ENCODE assay signal across 8 mouse cellular contexts in the genomic region with DNA sequence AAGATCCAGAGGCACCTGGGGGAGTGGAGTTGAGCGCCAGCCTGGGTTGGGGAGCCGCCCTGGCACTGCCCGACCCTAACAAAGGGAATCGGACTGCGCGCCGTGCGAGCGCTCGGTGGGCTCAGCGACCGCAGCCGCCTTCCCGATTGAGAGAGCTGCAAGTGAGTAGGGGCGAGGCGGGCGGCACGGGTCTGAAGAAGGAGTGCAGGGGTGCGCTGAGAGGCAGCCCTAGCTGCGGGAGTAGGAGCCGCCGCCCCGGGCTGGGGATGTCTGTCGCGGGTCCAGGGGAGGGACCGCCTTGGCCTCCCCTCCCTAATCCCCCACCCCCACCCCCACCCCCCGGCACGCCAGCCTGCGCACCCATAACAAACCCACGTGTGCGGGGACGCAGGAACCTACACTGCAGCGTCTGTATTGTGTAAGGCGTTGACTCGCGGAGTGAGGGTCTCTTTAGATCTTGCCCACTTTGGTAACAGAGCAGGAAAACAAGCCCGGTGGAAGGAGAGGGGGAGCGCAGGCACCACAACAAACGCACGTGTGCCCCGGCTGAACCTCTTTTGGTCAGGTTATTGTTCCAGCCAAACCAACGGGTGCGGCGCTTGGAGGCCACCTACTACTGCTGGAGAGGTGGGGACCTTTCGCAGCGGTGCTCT. TPM values are rescaled to one million over a fixed set of nuclear protein-coding genes. Genes with fewer than 3 reads are reported as not detected.
A peak's percentile ranks its signal among the peaks of the same experiment; 100 is the strongest.
DNase-seq lines count a peak whose midpoint lies in the region; ATAC-seq and TF ChIP-seq lines count a peak whose summit lies in the region.

No protein-coding gene starts in this region.

- H3K36me3 ChIP-seq in intestine, embryonic 14.5 days (ENCODE audit: control insufficient read depth, insufficient read depth, low read length) = no peaks in the 10 kb centered on the region
- no peaks in the 10 kb centered on the region for H3K36me3 ChIP-seq in liver, embryonic 14.5 days (replicated peaks; ENCODE audit: control insufficient read depth, insufficient read depth, low read depth)
- H3K36me3 ChIP-seq in neural tube, embryonic 13.5 days = no peaks in the 10 kb centered on the region

- H3K27me3 ChIP-seq in intestine, embryonic 14.5 days (replicated peaks; ENCODE audit: control insufficient read depth, insufficient read depth, low read length) = no peaks in the 10 kb centered on the region
- H3K27me3 ChIP-seq in liver, embryonic 14.5 days (ENCODE audit: control insufficient read depth, insufficient read depth, low read length) = peaks cover 38% of the 10 kb centered on the region
- H3K27me3 ChIP-seq in neural tube, embryonic 13.5 days = no peaks in the 10 kb centered on the region

- ATAC-seq in intestine, embryonic 14.5 days (replicated peaks; ENCODE audit: low FRiP score, low TSS enrichment, low read depth) = peak; percentile 78
- ATAC-seq in liver, embryonic 14.5 days (ENCODE audit: insufficient read depth) = peak; percentile 8; the same call in 1 of the 2 replicates
- peak; percentile 87 for ATAC-seq in neural tube, embryonic 13.5 days (ENCODE audit: low read depth)

- TF ChIP-seq EP300 in liver, embryonic 14.5 days (IDR thresholded peaks at IDR 0.05; ENCODE audit: low read depth) = no peak

- H3K27ac ChIP-seq in intestine, embryonic 14.5 days (ENCODE audit: low read depth) = peak overlapping the region; percentile 88
- no peak overlapping the region for H3K27ac ChIP-seq in liver, embryonic 14.5 days
- peak overlapping the region; percentile 95 for H3K27ac ChIP-seq in neural tube, embryonic 13.5 days (replicated peaks)

- peak; percentile 40 for DNase-seq in ovary, adult 18-20 months (ENCODE audit: low spot score)
- DNase-seq in ovary, postnatal 10 days (ENCODE audit: low spot score) = no peak
- peak; percentile 39 for DNase-seq in brain, adult 2 months (ENCODE audit: low read depth, low spot score)
- peak; percentile 19 to 35 for DNase-seq in gastrocnemius, postnatal 36 days
- peak; percentile 75 for DNase-seq in intestine, embryonic 14.5 days (ENCODE audit: low spot score)
- DNase-seq in liver, embryonic 14.5 days (ENCODE audit: low read depth in 3 of 3, low spot score in 3 of 3) = no peak
- peak; percentile 84 for DNase-seq in thymus, postnatal 14 days

- H3K4me1 ChIP-seq in intestine, embryonic 14.5 days (replicated peaks; ENCODE audit: control insufficient read depth, insufficient read depth, low read length) = peaks cover 14% of the 10 kb centered on the region
- H3K4me1 ChIP-seq in liver, embryonic 14.5 days (replicated peaks; ENCODE audit: control insufficient read depth in 2 of 2, insufficient read depth in 2 of 2, low read length in 1 of 2) = peaks cover 0 to 5% of the 10 kb centered on the region in 2 experiments; a peak in 1 of 4 replicates
- H3K4me1 ChIP-seq in neural tube, embryonic 13.5 days (replicated peaks) = peaks cover 54% of the 10 kb centered on the region

- H3K9ac ChIP-seq in intestine, embryonic 14.5 days (ENCODE audit: low read length) = peak overlapping the region; percentile 88
- H3K9ac ChIP-seq in liver, embryonic 14.5 days (replicated peaks) = no peak overlapping the region; the same call in 1 of the 2 replicates
- H3K9ac ChIP-seq in neural tube, embryonic 13.5 days = peak overlapping the region; percentile 93

- peak overlapping the region; percentile 75 for H3K4me3 ChIP-seq in intestine, embryonic 14.5 days (ENCODE audit: low read depth, low read length)
- H3K4me3 ChIP-seq in liver, embryonic 14.5 days (ENCODE audit: insufficient read depth in 1 of 2, low read depth in 2 of 2, low read length in 2 of 2) = peak overlapping the region; percentile 52 to 68
- peak overlapping the region; percentile 78 for H3K4me3 ChIP-seq in neural tube, embryonic 13.5 days

- under 1% methylated on average over 45 of the region's 46 CpGs for WGBS in intestine, embryonic 14.5 days
- 1% methylated on average over 46 of the region's 46 CpGs for WGBS in liver, embryonic 14.5 days (ENCODE audit: insufficient replicate concordance)
- whole genome bisulfite sequencing in neural tube, embryonic 13.5 days = under 1% methylated on average over 40 of the region's 46 CpGs

- TF ChIP-seq CTCF in liver, embryonic 14.5 days (IDR thresholded peaks at IDR 0.05; ENCODE audit: low read depth) = no peak

- peak overlapping the region; percentile 97 for H3K4me2 ChIP-seq in intestine, embryonic 14.5 days (ENCODE audit: low read length)
- H3K4me2 ChIP-seq in liver, embryonic 14.5 days (ENCODE audit: low read depth) = peak overlapping the region; percentile 63
- H3K4me2 ChIP-seq in neural tube, embryonic 13.5 days = peak overlapping the region; percentile 90

- H3K9me3 ChIP-seq in intestine, embryonic 14.5 days (ENCODE audit: control insufficient read depth, low read length) = no peaks in the 10 kb centered on the region
- H3K9me3 ChIP-seq in liver, embryonic 14.5 days (ENCODE audit: control insufficient read depth, low read length) = no peaks in the 10 kb centered on the region
- H3K9me3 ChIP-seq in neural tube, embryonic 13.5 days = no peaks in the 10 kb centered on the region

- intact Hi-C loops in gastrocnemius, postnatal 36 days (cut with DNase I) = no loop called here

RNA-seq across cellular contexts. Expression of a gene that starts 0.7 kb away (rescaled TPM):
- 1 to 10 TPM; 2.4 to 3.2 TPM for total RNA-seq in gastrocnemius, postnatal 36 days (2021)
- 22.4 and 26.7 TPM in 2 replicates for polyA plus RNA-seq in intestine, embryonic 14.5 days (2014; fragmentation: Nextera tagmentation; extraction: Ambion mirVana)
- polyA plus RNA-seq in liver, embryonic 14.5 days (2012; rRNA removed) = 9.6 and 10.6 TPM in 2 replicates
- 10.5 and 10.6 TPM in 2 replicates for polyA plus RNA-seq in liver, embryonic 14.5 days (2014; fragmentation: Nextera tagmentation; extraction: Ambion mirVana)
- polyA plus RNA-seq in neural tube, embryonic 13.5 days (2015; fragmentation: Nextera tagmentation; extraction: Ambion mirVana) = 34.7 and 40.6 TPM in 2 replicates

Comparison
In these comparisons a context has a peak if more than half of its experiments do, and no peak if none do; other contexts are left out.
1. DNase-seq: peak in ovary, adult 18-20 months (single experiment), brain, adult 2 months (single experiment), gastrocnemius, postnatal 36 days (2 of 2), intestine, embryonic 14.5 days (single experiment) and thymus, postnatal 14 days (single experiment); none in ovary, postnatal 10 days (single experiment) and liver, embryonic 14.5 days (0 of 3).
2. ATAC-seq: peak in every context shown above with its lines; median percentile 87 in neural tube, embryonic 13.5 days; 78 in intestine, embryonic 14.5 days; 8 in liver, embryonic 14.5 days.
3. Peak in every context shown above with its lines, with median percentiles within 50 percentile points of each other: H3K4me2 ChIP-seq and H3K4me3 ChIP-seq.